Mouse (Mus musculus) spleen, adult 2 months (tissue): ENCODE measurements around the gene Tlk2.

Source experiments
- CTCF ChIP-seq: fragments of 200-500 bp; IDR thresholded peaks from 2 replicates; pipeline ENCODE4 v1.5.1; 2011; ENCODE audit warnings: mild to moderate bottlenecking, inconsistent platforms; ENCODE audit not compliant: insufficient read depth, insufficient read length, insufficient replicate concordance; ENCODE audit errors: extremely low read depth
- POLR2A ChIP-seq: fragments of 200-500 bp; IDR thresholded peaks from 2 replicates; pipeline ENCODE4 v1.6.1; 2011; ENCODE audit warnings: low read depth, low read length, inconsistent platforms

DNA sequence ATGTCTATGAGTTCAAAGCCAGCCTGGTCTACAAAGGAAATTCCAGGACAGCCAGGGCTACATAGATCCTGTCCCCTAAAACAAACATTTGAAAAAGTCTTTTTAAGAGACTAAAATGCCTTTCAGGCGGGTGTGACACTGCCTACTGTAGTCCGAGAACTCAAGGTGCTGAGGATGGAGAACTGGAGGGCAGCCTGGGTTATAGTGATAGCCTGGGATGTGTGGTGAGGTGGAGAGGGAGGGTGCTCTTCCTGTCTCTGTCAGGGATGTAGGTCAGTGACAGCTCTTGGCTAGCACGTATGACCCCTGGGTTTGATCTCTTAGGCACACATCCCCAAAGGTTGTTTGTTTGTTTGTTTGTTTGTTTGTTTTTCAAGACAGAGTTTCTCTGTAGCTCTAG is 34.5 kb upstream of the Tlk2 start:
- TF ChIP-seq CTCF (no peak), POLR2A (no peak)
